In the genomic region with DNA sequence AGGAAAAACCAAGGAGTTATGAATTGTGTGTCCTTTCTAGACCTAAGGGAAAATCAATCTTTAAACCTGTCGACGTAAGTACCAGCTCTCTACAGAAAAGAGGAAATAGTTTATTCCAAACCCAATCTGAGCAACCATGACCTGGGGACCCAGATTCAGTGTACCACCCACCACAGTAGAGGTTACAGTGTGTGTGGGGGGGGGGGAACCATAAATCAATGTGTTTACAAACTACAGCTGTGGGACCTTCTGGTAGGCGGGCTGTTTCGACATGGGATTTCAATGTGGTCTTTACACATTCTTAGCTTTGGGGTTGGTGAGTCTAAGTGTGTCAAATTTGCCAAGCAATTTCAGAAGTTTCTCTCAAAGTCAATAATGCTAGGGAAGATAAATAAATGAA, we compare ENCODE assay signal across 33 mouse cellular contexts. TPM values are rescaled to one million over a fixed set of nuclear protein-coding genes. Genes with fewer than 3 reads are reported as not detected.
"Had no signal": no experiment of that assay in that cellular context is flagged by ENCODE, and none has a peak within 500 bp of the region (broad histone marks: within the 10 kb centered on the region; RNA-seq: fewer than 3 reads in every experiment).

No protein-coding gene starts in this region.

- H3K27ac ChIP-seq: heart, adult 2 months; heart, embryonic 10.5 days; heart, embryonic 13.5 days; heart, embryonic 15.5 days; hindbrain, embryonic 10.5 days; hindbrain, embryonic 12.5 days; hindbrain, embryonic 13.5 days; hindbrain, embryonic 14.5 days; hindbrain, embryonic 15.5 days; hindbrain, postnatal 0 days; intestine, embryonic 15.5 days; layer of hippocampus, adult 2 months; left cerebral cortex, adult 2 months had no signal

- ATAC-seq: hindbrain, embryonic 16.5 days; hindbrain, postnatal 0 days; inflammation-experienced regulatory T-cells, adult 6 months; intestine, embryonic 15.5 days; intestine, embryonic 16.5 days; intestine, postnatal 0 days had no signal

- H3K36me3 ChIP-seq: heart, embryonic 10.5 days; heart, embryonic 12.5 days; heart, embryonic 13.5 days; heart, embryonic 15.5 days; hindbrain, embryonic 10.5 days; hindbrain, embryonic 12.5 days; hindbrain, embryonic 13.5 days; hindbrain, embryonic 15.5 days; intestine, embryonic 15.5 days had no signal

- H3K4me2 ChIP-seq: heart, embryonic 11.5 days; heart, embryonic 12.5 days; heart, embryonic 13.5 days; heart, embryonic 15.5 days; hindbrain, embryonic 12.5 days; hindbrain, embryonic 13.5 days; hindbrain, embryonic 14.5 days; hindbrain, embryonic 15.5 days; intestine, embryonic 15.5 days had no signal

- H3K27me3 ChIP-seq: heart, embryonic 12.5 days; heart, embryonic 13.5 days; heart, embryonic 15.5 days; hindbrain, embryonic 15.5 days; intestine, embryonic 15.5 days had no signal

- H3K9me3 ChIP-seq: heart, embryonic 10.5 days; heart, embryonic 12.5 days; heart, embryonic 13.5 days; heart, embryonic 15.5 days; hindbrain, embryonic 10.5 days; hindbrain, embryonic 12.5 days; hindbrain, embryonic 13.5 days; hindbrain, embryonic 15.5 days; intestine, embryonic 15.5 days had no signal

- H3K4me1 ChIP-seq: heart, embryonic 12.5 days had no signal

- H3K4me3 ChIP-seq: heart, adult 2 months; heart, embryonic 10.5 days; heart, embryonic 12.5 days; heart, embryonic 13.5 days; heart, embryonic 15.5 days; hindbrain, embryonic 10.5 days; hindbrain, embryonic 12.5 days; hindbrain, embryonic 13.5 days; hindbrain, embryonic 15.5 days; intestine, embryonic 15.5 days; layer of hippocampus, adult 2 months; left cerebral cortex, adult 2 months had no signal

- DNase-seq: heart, adult 18-20 months; heart, adult 2 months; heart, postnatal 10 days; heart, postnatal 14 days; heart, postnatal 36 days; heart, postnatal 4 days; kidney, adult 18-20 months; kidney, adult 2 months; kidney, adult 9 months; kidney, postnatal 10 days; kidney, postnatal 14 days; kidney, postnatal 36 days; layer of hippocampus, adult 9-11 months; layer of hippocampus, postnatal 36 days had no signal

- H3K9ac ChIP-seq: heart, embryonic 12.5 days; heart, embryonic 13.5 days; heart, embryonic 15.5 days; hindbrain, embryonic 12.5 days; hindbrain, embryonic 13.5 days; hindbrain, embryonic 14.5 days; hindbrain, embryonic 15.5 days; intestine, embryonic 15.5 days had no signal

RNA-seq across cellular contexts. Expression of gene Steap4, which starts 2.2 kb away (rescaled TPM):
- total RNA-seq: hematopoietic stem cell, adult 5-6 weeks had no signal
- polyA plus RNA-seq: inflammation-experienced regulatory T-cells, adult 6 months had no signal
